Mouse (Mus musculus): ENCODE data around the gene Setdb2. TPM values are rescaled to one million over a fixed set of nuclear protein-coding genes. Genes with fewer than 3 reads are reported as not detected.

Gene Setdb2
- 11.9 and 12.1 TPM in 2 replicates for polyA plus RNA-seq (2011; ENCODE audit: insufficient read depth, insufficient read length, low read depth, missing spikeins)

- Histone ChIP-seq H3K36me3 (ENCODE audit: control insufficient read depth, insufficient read depth, low read length, poor library complexity, severe bottlenecking) (no peaks in the 10 kb centered on the region), H3K27ac (ENCODE audit: insufficient read depth, low read length) (0 out of 2 replicates have a peak within 1 kb of the TSS, but pooled peaks have one; percentile 3), H3K4me3 (ENCODE audit: low read depth, low read length) (peak within 1 kb of the TSS; percentile 87), H3K9ac (ENCODE audit: low read depth, poor library complexity, severe bottlenecking) (peak within 1 kb of the TSS; percentile 88), H3K9me3 (replicated peaks; ENCODE audit: control insufficient read depth, insufficient read depth, low read length, poor library complexity, severe bottlenecking) (no peaks in the 10 kb centered on the region), H3K4me1 (ENCODE audit: control insufficient read depth, insufficient read depth, low read length) (no peaks in the 10 kb centered on the region), H3K27me3 (ENCODE audit: control insufficient read depth, insufficient read depth, low read length, poor library complexity, severe bottlenecking) (no peaks in the 10 kb centered on the region)
- TF ChIP-seq CTCF (IDR thresholded peaks at IDR 0.05; ENCODE audit: low read depth, low read length) = no peak
- TF ChIP-seq EP300 (IDR thresholded peaks at IDR 0.05; ENCODE audit: insufficient read depth, low read depth, low read length) = 0 out of 2 replicates have a peak, but pooled peaks have one; percentile 14
Measured at GRCm38 (mm10) chr14:59440558-59441471, at the start of gene Setdb2, which contains the start of gene Cab39l. Gene Setdb2 (minus strand): TSS chr14:59440884. Gene Cab39l (plus strand): TSS chr14:59440972.

GRCm38 (mm10) chr14:59485247-59485810, 44.6 kb upstream of the Setdb2 start:
- H3K9ac ChIP-seq (ENCODE audit: low read depth, poor library complexity, severe bottlenecking) = no peak overlapping the region

GRCm38 (mm10) chr14:59478699-59479098, 38.0 kb upstream of the Setdb2 start:
- TF ChIP-seq CTCF (IDR thresholded peaks at IDR 0.05; ENCODE audit: low read depth, low read length) (no peak), POLR2A (IDR thresholded peaks at IDR 0.05; ENCODE audit: insufficient read depth, low read length) (no peak), EP300 (IDR thresholded peaks at IDR 0.05; ENCODE audit: insufficient read depth, low read depth, low read length) (no peak)
- Histone ChIP-seq H3K36me3 (ENCODE audit: control insufficient read depth, insufficient read depth, low read length, poor library complexity, severe bottlenecking) (no peaks in the 10 kb centered on the region), H3K27ac (ENCODE audit: insufficient read depth, low read length) (no peak overlapping the region), H3K27me3 (ENCODE audit: control insufficient read depth, insufficient read depth, low read length, poor library complexity, severe bottlenecking) (no peaks in the 10 kb centered on the region), H3K9me3 (replicated peaks; ENCODE audit: control insufficient read depth, insufficient read depth, low read length, poor library complexity, severe bottlenecking) (no peaks in the 10 kb centered on the region), H3K4me3 (ENCODE audit: low read depth, low read length) (no peak overlapping the region), H3K9ac (ENCODE audit: low read depth, poor library complexity, severe bottlenecking) (no peak overlapping the region), H3K4me1 (ENCODE audit: control insufficient read depth, insufficient read depth, low read length) (no peaks in the 10 kb centered on the region)

More at GRCm38 (mm10) chr14:59485247-59485810, 44.6 kb upstream of the Setdb2 start:
- TF ChIP-seq POLR2A (IDR thresholded peaks at IDR 0.05; ENCODE audit: insufficient read depth, low read length) (no peak), EP300 (IDR thresholded peaks at IDR 0.05; ENCODE audit: insufficient read depth, low read depth, low read length) (no peak), CTCF (IDR thresholded peaks at IDR 0.05; ENCODE audit: low read depth, low read length) (no peak)
- H3K27ac ChIP-seq (ENCODE audit: insufficient read depth, low read length) = no peak overlapping the region
- no peak overlapping the region for H3K4me3 ChIP-seq (ENCODE audit: low read depth, low read length)
- no peaks in the 10 kb centered on the region for H3K36me3 ChIP-seq (ENCODE audit: control insufficient read depth, insufficient read depth, low read length, poor library complexity, severe bottlenecking)
- no peaks in the 10 kb centered on the region for H3K27me3 ChIP-seq (ENCODE audit: control insufficient read depth, insufficient read depth, low read length, poor library complexity, severe bottlenecking)
- no peaks in the 10 kb centered on the region for H3K9me3 ChIP-seq (replicated peaks; ENCODE audit: control insufficient read depth, insufficient read depth, low read length, poor library complexity, severe bottlenecking)
- no peaks in the 10 kb centered on the region for H3K4me1 ChIP-seq (ENCODE audit: control insufficient read depth, insufficient read depth, low read length)

- Histone ChIP-seq H3K4me1 (ENCODE audit: control insufficient read depth, insufficient read depth, low read length) (no peaks in the 10 kb centered on the region), H3K9ac (ENCODE audit: low read depth, poor library complexity, severe bottlenecking) (no peak overlapping the region), H3K36me3 (ENCODE audit: control insufficient read depth, insufficient read depth, low read length, poor library complexity, severe bottlenecking) (no peaks in the 10 kb centered on the region), H3K4me3 (ENCODE audit: low read depth, low read length) (no peak overlapping the region), H3K27ac (ENCODE audit: insufficient read depth, low read length) (no peak overlapping the region), H3K27me3 (ENCODE audit: control insufficient read depth, insufficient read depth, low read length, poor library complexity, severe bottlenecking) (no peaks in the 10 kb centered on the region), H3K9me3 (replicated peaks; ENCODE audit: control insufficient read depth, insufficient read depth, low read length, poor library complexity, severe bottlenecking) (no peaks in the 10 kb centered on the region)
- TF ChIP-seq EP300 (IDR thresholded peaks at IDR 0.05; ENCODE audit: insufficient read depth, low read depth, low read length) (no peak), POLR2A (IDR thresholded peaks at IDR 0.05; ENCODE audit: insufficient read depth, low read length) (no peak), CTCF (IDR thresholded peaks at IDR 0.05; ENCODE audit: low read depth, low read length) (no peak)
Measured at GRCm38 (mm10) chr14:59470781-59471180, 30.1 kb upstream of the Setdb2 start.

- Histone ChIP-seq H3K27me3 (ENCODE audit: control insufficient read depth, insufficient read depth, low read length, poor library complexity, severe bottlenecking) (no peaks in the 10 kb centered on the region), H3K4me1 (ENCODE audit: control insufficient read depth, insufficient read depth, low read length) (no peaks in the 10 kb centered on the region), H3K27ac (ENCODE audit: insufficient read depth, low read length) (no peak overlapping the region), H3K9me3 (replicated peaks; ENCODE audit: control insufficient read depth, insufficient read depth, low read length, poor library complexity, severe bottlenecking) (no peaks in the 10 kb centered on the region), H3K36me3 (ENCODE audit: control insufficient read depth, insufficient read depth, low read length, poor library complexity, severe bottlenecking) (no peaks in the 10 kb centered on the region), H3K4me3 (ENCODE audit: low read depth, low read length) (no peak overlapping the region), H3K9ac (ENCODE audit: low read depth, poor library complexity, severe bottlenecking) (no peak overlapping the region)
- TF ChIP-seq POLR2A (IDR thresholded peaks at IDR 0.05; ENCODE audit: insufficient read depth, low read length) (no peak), CTCF (IDR thresholded peaks at IDR 0.05; ENCODE audit: low read depth, low read length) (no peak), EP300 (IDR thresholded peaks at IDR 0.05; ENCODE audit: insufficient read depth, low read depth, low read length) (no peak)
Measured at GRCm38 (mm10) chr14:59467798-59468197, 27.1 kb upstream of the Setdb2 start.
